Mouse (Mus musculus): ENCODE measurements around the gene Rbbp8nl. TPM values are rescaled to one million over a fixed set of nuclear protein-coding genes. Genes with fewer than 3 reads are reported as not detected.

Rbbp8nl gene
- total RNA-seq, 2 experiments from 2014 or later: not detected

DNA sequence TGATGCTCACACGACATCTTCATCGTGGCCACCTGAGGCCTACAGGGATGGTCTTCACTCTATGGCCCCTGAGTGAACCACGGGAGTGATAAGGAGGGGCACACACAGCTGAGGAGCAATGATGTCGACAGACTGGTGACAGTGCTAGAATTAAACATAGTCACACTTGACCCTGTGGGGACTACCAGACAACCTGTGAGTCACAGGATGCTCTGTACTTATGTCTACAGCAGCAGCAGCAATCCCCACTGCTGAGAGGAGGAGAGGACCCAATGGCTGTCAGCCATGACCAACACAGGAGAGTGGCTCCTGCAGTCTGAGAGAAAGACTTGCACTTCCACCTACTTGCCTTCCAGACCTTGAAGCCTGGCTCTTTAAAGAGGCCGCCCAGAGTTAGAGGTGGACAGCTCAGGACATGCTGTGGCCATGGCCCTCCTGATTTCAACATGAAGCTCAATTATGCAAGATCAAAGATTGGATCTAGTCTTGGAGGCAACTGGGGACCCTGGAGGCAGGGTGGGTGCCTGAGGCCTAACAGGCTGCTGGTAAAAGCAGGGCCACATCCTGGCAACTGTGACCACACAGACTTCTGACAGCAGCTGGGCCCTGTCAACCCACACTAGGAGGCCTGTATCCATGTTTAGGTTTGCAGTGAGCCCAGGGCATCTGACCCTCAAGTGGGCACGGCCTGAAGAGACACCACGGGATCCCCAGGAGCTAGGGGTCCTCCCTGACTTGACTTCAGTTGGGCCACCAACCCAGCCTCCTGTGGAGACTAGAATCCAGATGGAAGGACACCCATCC is 56.4 kb downstream of the Rbbp8nl start:
- DNase-seq (ENCODE audit: low spot score in 2 of 2): no peak

DNA sequence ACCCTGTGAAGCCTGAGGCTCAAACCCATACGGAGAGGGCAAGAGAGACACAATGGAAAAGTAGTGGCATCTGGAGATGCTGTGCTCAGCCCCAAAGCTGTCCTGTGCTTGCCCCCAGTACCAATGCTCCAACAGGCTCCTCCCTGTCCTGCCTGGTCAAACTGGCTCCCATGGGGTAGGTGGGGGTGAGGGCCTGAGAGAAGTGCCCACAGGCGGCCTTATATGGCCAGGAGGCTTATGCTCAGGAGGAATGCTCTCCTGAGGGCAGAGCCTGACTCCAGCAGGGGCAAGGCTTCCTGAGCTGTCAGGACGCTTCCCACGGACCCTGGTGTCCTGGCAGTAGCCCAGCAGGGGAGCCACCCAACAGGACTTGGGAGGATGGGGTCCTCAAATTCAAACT is 59.2 kb downstream of the Rbbp8nl start:
- no peak for DNase-seq (ENCODE audit: low spot score in 2 of 2)

DNA sequence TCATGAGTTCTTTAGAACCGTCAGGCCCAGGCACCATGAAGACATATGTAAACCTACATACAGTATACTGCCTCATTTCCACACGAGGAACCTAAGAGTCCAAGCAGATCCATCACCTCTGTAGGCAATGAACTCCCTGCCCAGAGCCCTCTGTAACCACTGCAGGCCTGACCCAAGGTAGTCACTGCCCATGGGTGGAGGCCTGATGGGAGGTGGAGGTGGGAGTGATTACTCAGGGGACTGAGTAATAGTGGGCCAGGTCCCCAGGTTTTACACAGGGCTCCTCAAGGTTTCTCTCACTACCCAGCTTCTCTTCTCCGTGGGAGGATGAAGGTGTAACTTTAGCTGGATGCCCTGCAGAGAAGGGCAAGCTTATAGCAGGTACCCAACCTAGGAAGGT is 60.5 kb downstream of the Rbbp8nl start:
- DNase-seq (ENCODE audit: low spot score in 2 of 2): no peak

DNA sequence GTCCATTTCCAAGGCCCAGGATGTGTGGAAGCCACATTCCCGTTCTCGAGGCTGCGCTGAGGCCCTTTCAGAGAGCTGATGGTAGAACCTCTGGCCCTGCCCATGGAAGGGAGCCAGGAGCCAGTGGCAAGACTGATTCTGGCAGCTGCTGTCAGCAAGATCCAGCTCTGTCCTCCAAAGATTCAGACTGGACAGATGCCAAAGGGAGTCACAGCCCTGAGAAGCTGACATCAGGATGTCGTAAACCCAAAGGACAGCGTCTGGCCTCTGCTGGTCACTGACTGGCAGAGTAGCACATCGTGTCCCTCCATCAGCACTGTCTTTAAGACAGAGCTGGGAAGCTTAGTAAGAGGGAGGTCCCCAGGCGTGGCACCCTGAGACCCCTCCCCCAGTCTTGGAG is 61.1 kb downstream of the Rbbp8nl start:
- no peak for DNase-seq (ENCODE audit: low spot score in 2 of 2)

DNA sequence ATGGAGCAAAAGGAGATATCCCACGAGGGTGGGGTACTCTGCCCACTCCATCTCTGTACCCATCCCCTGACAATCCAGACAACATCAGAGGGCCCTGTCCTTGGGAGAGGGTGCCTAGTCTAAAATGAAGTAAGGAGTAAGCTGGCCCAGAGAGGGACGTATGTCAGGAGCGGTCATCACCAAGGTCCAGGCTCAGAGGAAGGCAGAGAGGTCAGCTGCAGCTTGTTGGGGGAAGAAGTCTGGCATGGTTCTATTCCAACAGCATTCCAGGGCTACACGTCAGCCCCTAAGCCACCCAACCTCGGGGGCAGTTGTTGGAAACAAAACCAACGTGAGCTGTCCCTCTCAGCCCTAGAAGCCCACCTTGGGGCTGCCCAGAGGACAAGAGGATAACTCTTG is 61.6 kb downstream of the Rbbp8nl start:
- DNase-seq (ENCODE audit: low spot score in 2 of 2): no peak

Small RNA genes lying within 50 kb of the gene (microRNA-seq; reads per million reads assigned to microRNA genes)
- gene Mir3091: 0 to 0.20 reads per million in 2 experiments

Other genes with a start within 250 kb of the Rbbp8nl start
- 100 to 1,000 TPM; 163 to 171 TPM for gene Psma7, start 247.4 kb downstream of the Rbbp8nl start, total RNA-seq (2021)
- gene Ss18l1, start 247.4 kb downstream of the Rbbp8nl start, total RNA-seq (2021): 10 to 100 TPM; 45.3 to 45.8 TPM
- gene Mtg2, start 219.3 kb downstream of the Rbbp8nl start, total RNA-seq (2021): 10 to 100 TPM; 17.9 to 18.9 TPM
- 10 to 100 TPM; 49.0 to 63.4 TPM for gene Hrh3, start 185.4 kb downstream of the Rbbp8nl start, total RNA-seq (2021)
- gene Osbpl2, start 170.6 kb downstream of the Rbbp8nl start, total RNA-seq (2021): 10 to 100 TPM; 47.6 to 47.9 TPM
- 100 to 1,000 TPM; 103 to 105 TPM for gene Adrm1, start 118.4 kb downstream of the Rbbp8nl start, total RNA-seq (2021)
- 1 to 10 TPM; 6.6 to 7.2 TPM for gene Lama5, start 64.0 kb downstream of the Rbbp8nl start, total RNA-seq (2021)
- gene Rps21, start 32.5 kb downstream of the Rbbp8nl start, total RNA-seq (2021): 100 to 1,000 TPM; 772 to 807 TPM
- gene Cables2, start 16.4 kb downstream of the Rbbp8nl start, total RNA-seq (2021): 10 to 100 TPM; 31.6 to 35.5 TPM
- gene Gata5, start 44.8 kb upstream of the Rbbp8nl start, total RNA-seq (2021): not detected
- 1 to 10 TPM; 1.3 to 1.8 TPM for gene Slco4a1, start 166.4 kb upstream of the Rbbp8nl start, total RNA-seq (2021)
- gene Ntsr1, start 210.1 kb upstream of the Rbbp8nl start, total RNA-seq (2021): 1 to 10 TPM; 2.7 to 3.5 TPM